Mouse (Mus musculus) gastrocnemius, postnatal 36 days (tissue): ENCODE measurements around the gene Ppp4r3a. TPM values are rescaled to one million over a fixed set of nuclear protein-coding genes. Genes with fewer than 3 reads are reported as not detected.
"Not testable (repeated sequence)": the region's sequence is repeated elsewhere in the genome, so short reads cannot be mapped to it uniquely, and the experiment has no call there.

Experiments
- DNase-seq, 2 experiments: peaks; one replicate each; pipeline ENCODE4 v3.0.0; 2022
- intact Hi-C: fragments of 180-260 bp; cut with DNase I; formaldehyde crosslinking; loops from one replicate; pipeline ENCODE4 v1.15.1; 2025
- long read RNA-seq, 2 experiments: library from polyadenylated mRNA; stranded (forward); transcript quantifications; one replicate each; pipeline ENCODE4 v2.0.0; 2021
- total RNA-seq, 2 experiments: library from RNA; stranded (reverse); gene quantifications; 2 replicates each; pipeline ENCODE4 v1.2.3; 2021

Ppp4r3a gene
- total RNA-seq: 10 to 100 TPM; 13.7 to 18.6 TPM
- long read RNA-seq, experiment 1, full-length matches to known transcripts: 3 of 26 reads
- long read RNA-seq, experiment 1, partial matches to known transcripts: 3 of 26 reads
- long read RNA-seq, experiment 1, other reads (novel, unspliced or antisense): 20 of 26 reads
- long read RNA-seq, experiment 2, full-length matches to known transcripts: 3 of 26 reads
- long read RNA-seq, experiment 2, partial matches to known transcripts: 0 of 26 reads
- long read RNA-seq, experiment 2, other reads (novel, unspliced or antisense): 23 of 26 reads

DNA sequence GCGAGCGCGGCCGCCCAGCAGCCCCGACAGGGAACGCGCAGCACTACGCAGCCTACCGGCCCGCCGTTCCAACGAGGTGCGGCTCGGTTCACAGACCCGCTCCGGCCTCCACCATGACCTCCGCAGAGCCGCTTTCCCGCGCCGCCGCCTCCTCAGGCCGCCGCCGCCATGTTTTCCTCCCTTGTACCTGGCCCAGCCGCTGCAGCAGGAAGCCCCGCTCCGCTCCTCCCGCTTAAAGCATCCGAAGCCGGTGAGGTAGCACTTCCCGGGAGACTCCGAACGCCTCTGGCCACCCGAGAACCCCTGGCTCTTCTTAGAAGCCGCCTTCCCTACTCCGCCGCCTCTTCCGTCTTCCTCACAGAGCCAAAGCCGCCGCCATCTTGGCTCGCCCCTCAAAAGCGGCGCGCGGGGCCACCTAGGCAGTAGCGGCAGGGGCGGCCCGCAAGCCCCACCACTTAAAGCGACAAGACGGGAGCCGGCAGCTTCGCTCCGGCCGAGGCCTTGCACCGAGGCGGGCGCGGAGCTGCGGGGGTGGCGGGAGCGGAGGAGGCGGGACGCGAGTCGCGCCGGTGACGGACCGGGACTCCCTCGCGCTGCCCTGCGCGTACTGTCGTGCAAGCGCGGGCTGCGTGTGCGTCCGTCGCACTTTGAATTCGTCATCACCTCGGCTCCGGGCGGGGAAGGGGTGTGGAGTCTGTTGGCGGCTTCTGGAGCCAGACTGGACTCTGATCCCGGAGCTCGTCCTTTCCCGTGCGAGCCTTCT is at the start of gene Ppp4r3a:
Ppp4r3a (minus strand) TSS at position 627 of the 763 bp plus-strand sequence.
- intact Hi-C loops: no loop called here
- DNase-seq: peak; percentile 91 to 94

DNA sequence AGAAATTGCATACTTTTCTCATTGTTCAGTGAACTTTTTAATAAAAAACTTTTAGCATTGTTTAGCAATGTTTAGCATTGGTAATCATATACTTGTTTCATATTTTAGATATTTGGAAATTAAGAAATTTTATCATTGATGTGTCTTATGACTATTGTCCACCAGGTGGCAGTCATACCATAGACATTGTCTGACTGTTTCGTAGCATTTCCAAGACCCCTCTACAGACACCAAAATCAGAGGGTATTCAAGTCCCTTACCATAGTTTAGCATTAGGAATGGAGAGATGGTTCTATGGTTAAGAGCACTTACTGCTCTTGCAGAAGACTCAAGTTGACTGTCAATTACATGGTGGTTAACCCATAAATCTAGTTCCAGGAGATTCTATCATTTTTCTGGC is 39.5 kb upstream of the Ppp4r3a start:
- no peak for DNase-seq
- intact Hi-C loops: loop anchor here (10.0 kb wide), 2 partner anchors 482 to 752 kb away; no protein-coding TSS in a partner anchor

DNA sequence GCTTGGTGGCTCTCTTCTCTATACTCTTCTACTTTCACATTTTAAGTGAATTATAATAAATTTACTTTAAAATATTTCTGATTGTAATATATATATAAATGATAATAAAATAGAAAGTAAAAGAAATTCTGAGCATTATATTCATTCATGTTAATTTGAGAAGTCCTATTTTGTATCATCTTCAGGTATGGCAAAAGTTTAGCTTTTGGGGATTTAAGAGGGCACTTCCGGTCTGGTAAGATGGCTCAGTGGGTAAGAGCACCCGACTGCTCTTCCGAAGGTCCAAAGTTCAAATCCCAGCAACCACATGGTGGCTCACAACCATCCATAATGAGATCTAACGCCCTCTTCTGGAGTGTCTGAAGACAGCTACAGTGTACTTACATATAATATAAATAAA is 38.6 kb upstream of the Ppp4r3a start:
- intact Hi-C loops: loop anchor here (10.0 kb wide), 2 partner anchors 483 to 753 kb away; no protein-coding TSS in a partner anchor
- not testable (repeated sequence) for DNase-seq

DNA sequence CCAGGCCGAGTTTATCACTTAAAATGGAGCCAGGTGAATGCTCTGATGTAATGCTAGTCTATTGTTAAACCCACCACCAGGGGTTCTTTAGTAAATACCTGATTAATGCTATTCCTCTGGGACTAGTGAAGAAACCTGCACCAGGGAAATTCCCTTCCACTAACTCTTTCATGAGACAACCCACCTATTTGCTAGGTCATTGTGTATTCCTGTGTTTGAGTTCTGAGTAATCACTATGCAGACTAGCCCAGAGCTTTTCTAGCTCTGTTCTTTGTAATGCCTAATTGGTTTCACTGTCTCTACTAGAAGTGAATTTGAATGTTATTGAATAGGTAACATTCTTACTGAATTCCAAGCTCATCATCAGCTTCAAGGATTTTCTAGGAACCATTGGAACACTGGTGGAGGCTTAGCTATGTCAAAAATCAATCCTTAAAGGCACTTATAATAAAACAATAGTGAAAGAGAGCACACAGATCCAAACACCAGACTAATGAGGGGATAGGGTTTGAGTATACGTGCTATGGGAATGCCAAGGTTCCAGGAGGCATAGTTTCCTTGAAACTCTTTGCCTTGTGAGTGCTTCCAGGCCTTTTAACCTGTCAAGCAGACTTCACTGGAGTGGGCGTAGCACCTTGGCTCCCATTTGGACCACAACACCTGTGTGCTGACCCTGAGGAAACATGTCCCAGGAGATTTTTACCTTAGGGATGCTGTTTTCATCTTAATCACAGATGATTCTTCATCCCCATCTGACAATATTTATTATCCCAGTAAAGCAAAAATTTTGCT is 26.5 kb upstream of the Ppp4r3a start:
- DNase-seq, intact Hi-C loops: not testable (repeated sequence)

DNA sequence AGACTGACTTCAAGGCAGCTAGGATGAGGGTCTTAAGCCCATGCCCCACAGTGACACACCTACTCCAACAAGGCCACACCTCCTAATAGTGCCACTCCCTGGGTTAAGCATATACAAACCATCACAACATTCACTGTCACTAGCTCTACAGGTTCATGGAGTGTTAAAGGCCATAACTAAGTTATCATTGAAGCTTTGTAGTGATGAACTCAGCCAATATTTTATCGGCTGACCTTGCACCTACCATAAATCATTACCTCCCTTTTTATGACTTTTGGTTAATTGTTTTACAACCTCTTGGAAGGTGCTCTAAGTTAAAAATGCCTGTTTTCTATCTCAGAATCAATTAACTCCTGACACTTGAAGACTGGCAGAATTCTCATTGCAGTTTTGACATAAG is 24.2 kb upstream of the Ppp4r3a start:
- intact Hi-C loops: no loop called here
- no peak for DNase-seq

DNA sequence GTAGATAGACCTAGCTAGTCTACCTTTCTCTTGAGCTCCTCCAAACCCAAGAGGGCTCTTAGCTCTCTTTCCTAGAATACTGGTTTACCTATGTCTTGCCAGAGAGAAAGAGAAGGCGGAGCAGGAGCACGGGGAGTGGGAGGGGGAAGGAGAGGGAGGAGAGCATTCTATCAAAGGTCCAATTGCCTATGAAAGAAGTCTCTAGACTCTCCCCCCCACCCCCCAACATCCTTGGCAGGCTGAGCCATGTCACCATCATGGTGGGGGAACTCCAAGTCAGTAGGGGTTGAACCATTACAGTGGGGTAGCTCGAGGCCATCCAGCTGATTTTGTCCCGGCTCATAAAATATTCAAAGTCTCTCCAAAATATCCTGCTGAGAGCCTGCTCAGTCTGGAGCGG is 22.1 kb upstream of the Ppp4r3a start:
- DNase-seq: no peak
- intact Hi-C loops: no loop called here

DNA sequence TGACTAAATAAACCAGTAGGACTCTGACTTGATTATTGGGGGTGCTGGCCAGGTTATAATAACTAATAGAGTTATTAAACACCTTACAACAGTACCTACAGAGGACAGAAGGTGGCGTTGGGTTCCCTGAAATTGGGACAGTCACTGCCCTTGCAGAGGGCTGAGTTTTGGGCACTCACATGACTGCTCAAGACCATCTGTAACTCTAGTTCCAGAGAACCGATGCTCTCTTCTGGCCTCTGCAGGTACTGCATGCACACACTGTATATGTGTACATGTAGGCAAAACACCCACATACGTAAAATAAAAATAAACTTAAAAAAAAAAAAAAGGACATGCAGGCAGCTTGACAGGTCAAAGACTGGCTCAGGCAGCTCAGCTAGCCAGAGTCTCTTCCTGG is 19.1 kb upstream of the Ppp4r3a start:
- intact Hi-C loops: no loop called here
- no peak for DNase-seq

DNA sequence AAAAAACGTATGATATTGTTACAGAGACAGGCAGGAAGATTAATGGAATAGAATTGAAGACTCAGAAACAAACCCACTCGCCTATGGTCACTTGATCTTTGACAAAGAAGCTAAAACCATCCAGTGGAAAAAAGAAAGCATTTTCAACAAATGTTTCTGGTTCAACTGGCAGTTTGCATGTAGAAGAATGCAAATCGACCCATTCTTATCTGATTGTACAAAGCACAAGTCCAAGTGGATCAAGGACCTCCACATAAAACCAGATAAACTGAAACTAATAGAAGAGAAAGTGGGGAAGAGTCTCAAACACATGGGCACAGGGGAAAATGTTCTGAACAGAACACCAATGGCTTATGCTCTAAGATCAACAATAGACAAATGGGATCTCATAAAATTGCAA is 10.2 kb upstream of the Ppp4r3a start:
- intact Hi-C loops, DNase-seq: not testable (repeated sequence)

DNA sequence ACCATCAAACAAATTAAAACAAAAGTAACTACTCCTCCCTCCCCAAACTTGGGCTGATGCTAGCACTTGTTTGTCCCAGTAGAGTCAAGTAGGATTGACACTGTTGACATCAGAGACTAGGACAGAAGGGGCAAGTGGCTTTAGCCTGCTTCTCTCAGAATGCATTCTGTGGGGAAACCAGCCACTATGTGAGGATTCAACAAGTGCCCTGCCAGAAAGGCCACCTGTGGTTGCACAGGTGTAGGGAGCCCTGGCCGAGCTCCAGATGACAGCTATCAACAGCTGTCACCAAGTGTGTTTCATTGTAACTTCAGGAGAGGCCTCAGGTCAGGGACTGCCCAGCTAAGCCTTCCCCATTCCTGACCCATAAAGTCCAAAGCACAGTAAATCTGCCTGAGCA is 6.5 kb upstream of the Ppp4r3a start:
- no peak for DNase-seq
- intact Hi-C loops: no loop called here

DNA sequence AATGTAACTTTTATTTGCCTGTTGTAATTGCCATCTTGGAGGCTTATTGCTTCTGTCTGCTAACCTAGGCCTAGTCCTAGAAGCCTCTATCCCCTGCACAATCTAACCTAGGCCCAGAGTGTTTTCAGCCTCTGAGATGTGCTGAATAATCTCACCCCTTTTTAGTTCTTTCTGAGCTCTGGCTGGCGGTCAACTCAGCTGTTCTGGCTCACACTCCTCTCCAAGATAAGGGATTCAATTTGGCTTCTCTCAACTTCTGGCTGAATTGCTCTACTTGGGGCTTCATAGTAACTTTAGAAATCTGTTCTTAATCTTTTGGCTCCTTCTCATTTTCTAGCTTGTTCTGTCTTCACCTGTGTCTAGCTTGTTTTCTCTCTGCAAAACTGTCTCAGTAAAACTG is 3.9 kb upstream of the Ppp4r3a start:
- no peak for DNase-seq
- intact Hi-C loops: no loop called here

DNA sequence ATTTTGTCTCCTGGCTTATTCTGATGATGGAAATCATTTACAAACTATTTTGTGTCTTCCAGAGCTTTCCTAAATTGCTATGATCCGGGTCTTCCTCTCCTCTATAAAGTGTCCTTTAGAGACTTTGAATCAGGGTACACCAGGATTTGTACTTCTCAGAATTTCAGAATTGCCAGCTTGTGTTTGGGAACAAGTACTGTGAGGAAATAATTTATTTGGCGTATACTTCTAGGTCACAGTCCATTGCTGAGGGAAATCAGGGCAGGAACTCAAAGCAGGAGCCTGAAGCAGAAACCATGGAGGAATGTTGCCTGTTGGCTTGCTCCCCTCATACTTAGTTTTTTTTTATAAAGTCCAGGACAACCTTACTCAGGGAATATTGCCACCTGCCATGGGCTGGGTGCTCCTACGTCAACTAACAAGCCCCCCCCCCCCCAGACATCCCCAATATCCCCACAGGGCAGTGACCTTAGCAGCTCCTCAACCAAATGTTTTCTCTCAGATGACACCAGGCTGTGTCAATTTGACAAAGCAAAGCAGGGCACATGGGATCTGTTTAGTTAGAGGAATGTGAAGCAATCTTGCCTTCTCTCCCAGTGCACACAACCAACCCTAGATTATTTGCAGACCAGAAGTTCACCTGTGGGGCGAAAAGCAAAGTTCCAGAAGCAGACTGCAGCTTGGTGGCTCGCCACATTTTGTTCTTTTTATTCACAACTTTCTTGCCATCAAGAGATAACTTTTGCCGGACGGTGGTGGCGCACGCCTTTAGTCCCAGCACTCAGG is 1.6 kb upstream of the Ppp4r3a start:
- no peak for DNase-seq
- intact Hi-C loops: no loop called here

DNA sequence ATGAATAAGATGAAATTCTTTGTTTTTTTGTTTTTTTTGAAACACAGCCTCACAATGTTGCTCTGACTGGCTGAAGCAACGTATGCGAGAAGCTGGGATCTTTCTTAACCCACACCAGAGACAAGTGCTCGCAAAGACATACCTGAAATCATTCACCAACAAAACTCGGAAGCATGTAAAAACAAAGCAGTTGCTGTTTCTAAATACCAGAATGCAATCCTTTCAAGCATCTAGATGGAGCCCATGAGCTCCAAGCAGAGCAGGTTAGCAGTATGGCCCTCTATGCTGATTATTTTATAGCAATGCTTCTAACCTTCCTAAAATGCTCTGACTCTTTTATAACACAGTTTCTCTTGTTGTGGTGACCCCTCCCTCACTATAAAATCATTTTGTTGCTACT is 735 bp upstream of the Ppp4r3a start:
- DNase-seq: no peak
- intact Hi-C loops: no loop called here

DNA sequence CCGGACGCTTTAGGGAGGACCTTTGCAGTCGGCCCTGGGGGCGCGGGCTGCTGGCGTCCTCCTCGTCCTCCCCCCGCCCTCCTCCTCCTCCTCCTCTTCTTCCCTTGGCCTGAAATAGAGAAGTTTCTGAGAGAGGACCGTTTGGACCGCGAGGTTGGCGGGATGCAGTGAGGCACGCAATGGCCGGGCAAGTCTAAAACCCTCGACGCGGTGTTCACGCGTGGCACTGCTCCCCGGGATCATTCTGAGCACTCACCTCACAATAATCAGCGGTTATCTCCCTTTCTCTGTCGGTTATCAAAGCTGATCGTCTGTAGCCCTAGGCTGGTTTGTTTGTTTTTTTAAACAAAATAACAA is 315 bp upstream of the Ppp4r3a start:
- intact Hi-C loops: no loop called here
- no peak for DNase-seq

DNA sequence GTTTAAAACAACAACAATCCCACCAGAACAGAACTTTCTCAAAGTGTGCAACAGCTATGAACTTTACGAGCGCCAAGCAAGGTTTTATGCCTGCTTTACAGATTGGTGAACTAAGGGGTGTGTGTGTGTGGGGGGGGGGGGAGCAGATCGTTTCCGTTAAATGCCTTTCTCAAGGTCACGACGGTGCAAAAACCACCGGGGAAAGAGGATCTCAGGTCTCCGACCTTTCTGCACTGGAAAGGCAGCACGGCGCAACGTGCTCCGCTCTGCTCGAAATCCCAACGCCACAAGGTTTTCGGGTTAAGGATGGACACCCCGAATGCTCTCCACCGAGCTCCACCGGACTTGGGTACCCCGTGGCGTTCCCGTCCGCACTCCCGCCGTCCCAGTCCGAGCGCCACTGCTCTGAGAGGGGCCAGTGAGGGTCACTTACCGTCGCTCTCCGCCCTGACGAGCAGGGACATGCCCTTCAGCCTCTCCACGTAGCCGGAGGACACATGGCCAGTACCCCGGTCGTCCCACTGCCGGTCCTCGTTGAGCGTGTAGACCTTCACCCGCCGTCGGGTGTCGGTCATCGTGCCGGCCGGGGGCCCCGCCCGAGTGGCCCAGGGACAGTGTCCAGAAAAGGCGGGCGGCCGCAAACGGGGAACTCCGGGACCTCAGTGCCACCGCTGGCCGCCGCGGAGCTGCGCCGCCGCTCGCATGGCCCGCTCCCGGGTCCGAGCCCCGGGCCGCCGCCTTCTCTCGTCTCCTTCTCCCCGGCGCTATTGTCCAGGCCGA is 1.0 kb downstream of the Ppp4r3a start:
- intact Hi-C loops: no loop called here

DNA sequence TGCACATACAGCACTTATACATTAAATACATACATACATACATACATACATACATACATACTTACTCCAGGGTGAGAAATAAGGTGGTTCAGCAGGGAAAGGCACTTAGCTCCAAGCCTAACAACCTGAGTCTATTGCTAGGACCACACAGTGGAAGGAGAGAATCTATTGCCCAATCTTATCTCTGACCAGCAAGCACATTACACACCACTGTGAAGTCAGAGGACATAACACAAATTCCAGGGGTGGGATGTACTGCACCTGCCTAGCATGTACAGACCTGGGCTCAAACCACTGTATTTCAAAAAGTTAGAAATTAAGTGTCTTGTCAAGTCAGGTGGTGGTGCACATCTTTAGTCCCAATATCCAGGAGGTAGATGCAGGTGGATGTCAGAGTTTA is 5.5 kb downstream of the Ppp4r3a start:
- intact Hi-C loops: no loop called here
- DNase-seq: no peak

More for the DNA sequence above, 1.0 kb downstream of the Ppp4r3a start:
- peak; percentile 30 to 44 for DNase-seq

DNA sequence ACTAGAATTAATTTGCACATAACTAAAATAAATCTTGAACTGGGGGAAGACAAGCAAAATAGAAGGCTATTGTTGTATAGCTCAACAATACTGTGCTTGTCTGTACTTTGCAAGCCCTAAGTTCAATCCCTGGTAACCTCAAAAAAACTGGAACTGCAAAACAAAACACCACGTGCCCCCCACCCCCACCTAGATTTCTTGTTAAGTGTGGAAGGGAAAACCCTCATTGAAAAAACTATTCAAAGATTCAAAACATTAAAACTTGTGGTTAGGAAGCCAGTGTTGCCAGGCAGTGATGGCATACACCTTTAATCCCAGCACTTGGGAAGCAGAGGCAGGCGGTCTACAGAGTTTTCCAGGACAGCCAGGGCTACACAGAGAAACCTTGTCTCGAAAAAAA is 8.1 kb downstream of the Ppp4r3a start:
- DNase-seq: no peak
- intact Hi-C loops: no loop called here

DNA sequence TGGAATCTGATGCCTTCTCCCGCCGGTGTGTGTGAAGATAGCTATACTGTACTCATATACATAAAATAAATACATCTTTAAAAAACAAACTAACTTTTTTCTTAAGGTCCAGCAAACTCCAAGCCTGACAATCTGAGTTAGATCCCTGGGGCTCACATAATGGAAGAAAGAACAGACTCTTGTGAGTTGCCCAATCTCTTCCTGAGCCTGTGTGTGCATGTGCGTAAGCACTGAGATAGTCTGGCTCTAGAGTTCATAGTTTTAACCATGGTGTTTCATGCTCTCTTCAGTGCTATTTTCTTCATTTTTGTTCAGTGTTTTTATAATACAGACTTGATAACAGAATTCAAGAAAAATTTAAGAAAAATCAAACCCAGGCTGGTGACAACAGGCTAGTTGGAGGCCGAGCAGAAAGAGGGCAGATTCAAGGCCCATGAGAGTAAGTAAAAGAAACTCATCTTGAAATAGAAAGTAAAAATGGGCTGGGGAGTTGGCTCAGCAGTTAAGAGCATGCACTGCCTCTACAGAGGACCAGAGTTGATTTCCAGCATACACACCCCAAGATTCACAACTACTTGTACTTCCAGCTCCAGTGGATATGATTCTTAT is 8.6 kb downstream of the Ppp4r3a start:
- intact Hi-C loops: no loop called here

DNA sequence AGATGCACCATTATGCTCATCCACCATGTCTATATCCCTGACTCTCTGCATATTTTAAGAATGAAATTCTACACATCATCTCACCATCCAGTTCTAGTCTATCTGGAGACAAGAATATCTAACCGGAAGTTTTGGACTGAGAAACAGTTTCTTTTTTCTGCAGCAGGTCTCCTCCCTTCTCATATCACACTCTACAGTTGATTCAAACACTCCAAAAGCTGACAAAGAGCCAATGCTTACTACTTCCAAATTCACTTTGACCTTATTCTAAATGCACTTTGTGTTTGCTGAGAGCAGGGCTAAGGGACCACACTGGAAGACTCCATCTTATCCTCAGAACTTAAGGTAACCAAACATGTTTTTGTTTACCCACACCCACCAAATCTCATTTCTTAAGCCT is 13.7 kb downstream of the Ppp4r3a start:
- intact Hi-C loops: no loop called here

More for the DNA sequence above, 8.6 kb downstream of the Ppp4r3a start:
- DNase-seq: no peak

DNA sequence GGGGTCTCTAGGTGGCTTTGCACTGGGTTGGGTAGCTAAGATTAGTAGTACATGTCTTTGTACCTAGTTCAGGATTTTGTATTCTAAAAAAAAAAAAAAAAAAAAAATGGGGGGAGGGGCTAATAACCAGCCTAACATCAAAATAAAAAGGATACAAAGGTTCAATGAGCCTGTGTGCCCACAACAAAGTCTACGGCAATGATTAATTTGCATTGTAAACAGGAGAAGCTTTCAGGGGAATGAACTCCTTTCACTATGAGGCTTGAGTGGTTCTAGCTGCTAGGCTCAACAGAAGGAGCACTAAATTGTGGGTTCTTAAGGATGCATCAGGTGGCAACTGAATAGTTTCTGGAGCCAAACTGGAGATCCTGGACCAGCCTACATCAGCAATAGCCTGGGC is 17.2 kb downstream of the Ppp4r3a start:
- no peak for DNase-seq
- intact Hi-C loops: no loop called here

More for the DNA sequence above, 13.7 kb downstream of the Ppp4r3a start:
- no peak for DNase-seq
